Mouse (Mus musculus): Measurements from ENCODE around the gene Efhd2. TPM values are rescaled to one million over a fixed set of nuclear protein-coding genes. Genes with fewer than 3 reads are reported as not detected.

The Efhd2 gene
- polyA plus RNA-seq, 1 experiment from 2014 or later: 97.5 TPM

DNA sequence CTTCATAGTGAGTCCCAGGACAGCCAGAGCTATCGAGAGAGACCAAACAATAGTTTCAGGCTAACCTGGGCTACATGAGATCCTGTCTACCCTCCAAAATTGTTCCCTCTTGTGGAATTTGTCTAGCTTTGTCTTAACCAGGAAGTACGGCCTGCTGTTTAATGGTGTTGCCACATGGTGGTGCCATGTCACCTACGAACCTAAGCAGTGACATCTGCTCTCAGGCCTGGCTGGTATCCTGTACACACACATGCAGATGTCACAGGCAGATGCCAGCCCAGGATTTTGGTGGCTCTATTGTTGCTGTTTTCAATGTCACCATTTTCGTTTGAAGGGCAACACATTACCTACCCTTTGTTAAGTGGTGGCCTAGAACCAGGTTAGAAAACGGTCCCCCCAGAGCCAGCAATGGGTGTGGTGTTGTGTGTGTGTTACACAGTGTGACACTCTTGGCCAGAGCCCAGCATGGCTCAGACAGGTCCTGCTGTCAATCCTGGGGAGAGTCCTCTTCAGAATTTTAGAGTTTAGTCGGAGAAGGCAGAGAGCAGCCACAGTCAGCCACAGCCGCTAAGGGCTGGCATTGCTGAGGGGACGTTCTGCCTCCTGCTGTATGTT lies 64.8 kb downstream of the Efhd2 start:
- H3K4me3 ChIP-seq (ENCODE audit: low read length): no peak overlapping the region
- 75% methylated on average over 8 of the region's 8 CpGs for WGBS
- ATAC-seq (ENCODE audit: low read depth): 0 out of 2 replicates have a peak, but pooled peaks have one; percentile 23
- H3K4me2 ChIP-seq (ENCODE audit: low read depth, low read length): no peak overlapping the region
- H3K27me3 ChIP-seq (ENCODE audit: control insufficient read depth, insufficient read depth, low read depth, low read length): no peaks in the 10 kb centered on the region
- no peaks in the 10 kb centered on the region for H3K4me1 ChIP-seq (replicated peaks; ENCODE audit: control insufficient read depth, insufficient read depth, low read length)
- H3K9me3 ChIP-seq (ENCODE audit: control insufficient read depth, low read length): no peaks in the 10 kb centered on the region
- peaks cover 35% of the 10 kb centered on the region for H3K36me3 ChIP-seq (ENCODE audit: control insufficient read depth, insufficient read depth, low read length)
- no peak overlapping the region for H3K9ac ChIP-seq (ENCODE audit: low read length)
- H3K27ac ChIP-seq (ENCODE audit: low read length): no peak overlapping the region

Other genes starting within 250 kb of the Efhd2 start
- gene Plekhm2, start 210.0 kb downstream of the Efhd2 start, polyA plus RNA-seq (2015; fragmentation: Nextera tagmentation; extraction: Ambion mirVana): 5.7 and 6.9 TPM in 2 replicates
- not detected in 2 replicates for gene Rsc1a1, start 189.3 kb downstream of the Efhd2 start, polyA plus RNA-seq (2015; fragmentation: Nextera tagmentation; extraction: Ambion mirVana)
- 18.1 and 18.3 TPM in 2 replicates for gene Ddi2, start 151.5 kb downstream of the Efhd2 start, polyA plus RNA-seq (2015; fragmentation: Nextera tagmentation; extraction: Ambion mirVana)
- 0.21 and 1.4 TPM in 2 replicates for gene Agmat, start 128.2 kb downstream of the Efhd2 start, polyA plus RNA-seq (2015; fragmentation: Nextera tagmentation; extraction: Ambion mirVana)
- gene Dnajc16, start 84.0 kb downstream of the Efhd2 start, polyA plus RNA-seq (2015; fragmentation: Nextera tagmentation; extraction: Ambion mirVana): 4.3 and 4.7 TPM in 2 replicates
- gene Casp9, start 81.3 kb downstream of the Efhd2 start, polyA plus RNA-seq (2015; fragmentation: Nextera tagmentation; extraction: Ambion mirVana): 23.9 and 24.6 TPM in 2 replicates
- not detected in 2 replicates for gene Cela2a, start 48.8 kb downstream of the Efhd2 start, polyA plus RNA-seq (2015; fragmentation: Nextera tagmentation; extraction: Ambion mirVana)
- not detected in 2 replicates for gene Ctrc, start 28.6 kb downstream of the Efhd2 start, polyA plus RNA-seq (2015; fragmentation: Nextera tagmentation; extraction: Ambion mirVana)
- 3.2 and 3.3 TPM in 2 replicates for gene Fhad1, start 140.2 kb upstream of the Efhd2 start, polyA plus RNA-seq (2015; fragmentation: Nextera tagmentation; extraction: Ambion mirVana)
- 25.7 and 26.0 TPM in 2 replicates for gene Tmem51, start 209.4 kb upstream of the Efhd2 start, polyA plus RNA-seq (2015; fragmentation: Nextera tagmentation; extraction: Ambion mirVana)